Mouse (Mus musculus): ENCODE measurements around the gene Adarb2. TPM values are rescaled to one million over a fixed set of nuclear protein-coding genes. Genes with fewer than 3 reads are reported as not detected.

Gene Adarb2
- total and polyA plus RNA-seq, 3 experiments: 0.42 to 0.57 TPM; not detected in 1

DNA sequence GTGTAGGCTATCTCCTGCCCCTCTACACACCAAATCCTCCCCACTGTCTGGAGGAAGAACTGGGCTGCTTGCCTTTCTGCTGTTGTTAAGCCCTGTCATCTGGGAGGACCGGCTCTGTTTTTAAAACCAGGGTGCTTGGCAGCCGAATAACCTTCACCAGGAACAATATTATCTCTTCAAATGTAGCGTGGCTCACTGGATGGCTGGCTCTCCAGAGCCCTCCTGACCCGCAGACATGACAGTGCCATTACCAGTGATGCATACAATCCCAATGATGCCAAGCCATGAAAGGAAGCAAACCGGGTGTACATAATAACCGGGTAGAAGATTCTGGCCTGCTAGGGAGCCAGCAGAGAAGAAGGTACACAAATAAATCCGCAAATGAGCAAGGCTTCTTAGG is 360.5 kb downstream of the Adarb2 start:
- Histone ChIP-seq H3K4me1 (ENCODE audit: control insufficient read depth in 1 of 2, insufficient read depth in 2 of 2, low read length in 2 of 2) (no peaks in the 10 kb centered on the region), H3K79me2 (ENCODE audit: control insufficient read depth, insufficient read depth, low read length, poor library complexity) (no peaks in the 10 kb centered on the region), H3K36me3 (ENCODE audit: control insufficient read depth in 1 of 2, insufficient read depth in 2 of 2, low read length in 2 of 2) (no peaks in the 10 kb centered on the region), H3K9ac (ENCODE audit: control insufficient read depth, low read depth, low read length, poor library complexity, severe bottlenecking) (no peak overlapping the region), H3K9me3 (replicated peaks; ENCODE audit: insufficient read depth, low read length) (no peaks in the 10 kb centered on the region), H3K4me3 (ENCODE audit: control insufficient read depth in 1 of 2, insufficient read depth in 1 of 2, low read depth in 2 of 2, low read length in 2 of 2) (no peak overlapping the region), H3K27me3 (ENCODE audit: control insufficient read depth in 1 of 2, insufficient read depth in 2 of 2, low read length in 2 of 2) (no peaks in the 10 kb centered on the region), H3K27ac (ENCODE audit: control insufficient read depth, low read depth, low read length) (no peak overlapping the region)
- TF ChIP-seq ZNF384 (IDR thresholded peaks at IDR 0.05; ENCODE audit: low read depth, low read length) (no peak), CTCF (IDR thresholded peaks at IDR 0.05 in 2 of 3, conservative IDR thresholded peaks at IDR 0.05 in 1 of 3; ENCODE audit: control insufficient read depth in 1 of 3, insufficient read depth in 1 of 3, low read depth in 2 of 3, low read length in 3 of 3, poor library complexity in 1 of 3, severe bottlenecking in 1 of 3) (no peak), SMC3 (IDR thresholded peaks at IDR 0.05; ENCODE audit: low read depth, low read length) (no peak), NRF1 (IDR thresholded peaks at IDR 0.05; ENCODE audit: insufficient read depth, low read depth, low read length, poor library complexity, severe bottlenecking) (no peak), RAD21 (IDR thresholded peaks at IDR 0.05; ENCODE audit: low read depth, low read length) (no peak), TAL1 (IDR thresholded peaks at IDR 0.05; ENCODE audit: low read length) (no peak), ETS1 (IDR thresholded peaks at IDR 0.05; ENCODE audit: low read depth, low read length) (no peak), MAZ (IDR thresholded peaks at IDR 0.05; ENCODE audit: low read depth, low read length) (no peak), MYB (IDR thresholded peaks at IDR 0.05; ENCODE audit: low read depth, low read length) (no peak), UBTF (IDR thresholded peaks at IDR 0.05; ENCODE audit: borderline replicate concordance, insufficient read depth, low read depth, low read length) (no peak), ZMIZ1 (IDR thresholded peaks at IDR 0.05; ENCODE audit: low read depth, low read length) (no peak), POLR2A (IDR thresholded peaks at IDR 0.05; ENCODE audit: control insufficient read depth in 1 of 2, insufficient read depth in 1 of 2, low read depth in 1 of 2, low read length in 2 of 2, poor library complexity in 1 of 2) (no peak), TBP (IDR thresholded peaks at IDR 0.05; ENCODE audit: low read depth, low read length) (no peak), GABPA (IDR thresholded peaks at IDR 0.05; ENCODE audit: low read depth, low read length) (no peak), SIN3A (IDR thresholded peaks at IDR 0.05; ENCODE audit: low read length) (no peak), GATA1 (IDR thresholded peaks at IDR 0.05; ENCODE audit: low read depth, low read length) (no peak), JUND (IDR thresholded peaks at IDR 0.05; ENCODE audit: low read depth, low read length) (no peak), MXI1 (IDR thresholded peaks at IDR 0.05; ENCODE audit: low read depth, low read length) (no peak), USF2 (IDR thresholded peaks at IDR 0.05; ENCODE audit: borderline replicate concordance in 1 of 2, insufficient read depth in 1 of 2, low read depth in 1 of 2, low read length in 2 of 2) (no peak), CHD1 (IDR thresholded peaks at IDR 0.05; ENCODE audit: low read depth, low read length) (no peak)
- DNase-seq (ENCODE audit: low read depth, low spot score): no peak
